Mouse (Mus musculus): Measurements from ENCODE around the gene Gm10277. TPM values are rescaled to one million over a fixed set of nuclear protein-coding genes. Genes with fewer than 3 reads are reported as not detected.
A peak's percentile ranks its signal among the peaks of the same experiment; 100 is the strongest.

The Gm10277 gene
- polyA plus RNA-seq (2012; rRNA removed), result not detected in 2 replicates

DNA sequence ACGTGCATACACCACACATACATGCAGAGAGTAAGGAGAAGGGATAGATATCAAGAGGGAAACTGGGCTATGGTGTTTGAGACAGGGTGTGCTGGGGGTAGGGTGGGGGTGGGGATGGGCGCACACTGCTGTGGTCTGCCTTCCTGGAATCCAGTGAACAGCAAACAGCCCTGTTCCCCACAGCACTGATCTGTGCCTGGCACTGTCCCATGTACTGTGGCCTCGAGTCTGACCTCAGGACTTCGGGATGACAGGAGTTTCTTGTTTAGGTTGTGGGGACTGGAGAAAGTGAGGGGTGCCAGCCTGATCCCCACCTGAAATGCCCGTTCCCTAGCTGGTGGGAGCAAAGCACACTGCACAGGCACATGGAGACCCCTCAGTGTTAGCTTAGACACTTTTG lies at the start of gene Gm10277:
TSS of gene Gm10277 (minus strand) at position 41 of the 400 bp plus-strand sequence.
- no peak for DNase-seq
- Histone ChIP-seq H3K4me3 (ENCODE audit: control insufficient read depth, insufficient read depth, low read length) (no peak within 1 kb of the TSS), H3K27ac (ENCODE audit: control insufficient read depth, insufficient read depth, low read length) (no peak within 1 kb of the TSS), H3K36me3 (ENCODE audit: control insufficient read depth, insufficient read depth, low read length) (no peaks in the 10 kb centered on the region), H3K4me1 (replicated peaks; ENCODE audit: control insufficient read depth, insufficient read depth, low read length) (peaks cover 75% of the 10 kb centered on the region), H3K27me3 (ENCODE audit: control insufficient read depth, insufficient read depth, low read length) (no peaks in the 10 kb centered on the region)
- TF ChIP-seq CTCF (IDR thresholded peaks at IDR 0.05; ENCODE audit: borderline replicate concordance, control insufficient read depth, extremely low read depth, insufficient read depth, low read length, poor library complexity), result no peak
- no peak for TF ChIP-seq POLR2A (IDR thresholded peaks at IDR 0.05; ENCODE audit: control insufficient read depth, extremely low read depth, insufficient read depth, low read length, poor library complexity)
- WGBS, result 35% methylated on average over 5 of the region's 5 CpGs

DNA sequence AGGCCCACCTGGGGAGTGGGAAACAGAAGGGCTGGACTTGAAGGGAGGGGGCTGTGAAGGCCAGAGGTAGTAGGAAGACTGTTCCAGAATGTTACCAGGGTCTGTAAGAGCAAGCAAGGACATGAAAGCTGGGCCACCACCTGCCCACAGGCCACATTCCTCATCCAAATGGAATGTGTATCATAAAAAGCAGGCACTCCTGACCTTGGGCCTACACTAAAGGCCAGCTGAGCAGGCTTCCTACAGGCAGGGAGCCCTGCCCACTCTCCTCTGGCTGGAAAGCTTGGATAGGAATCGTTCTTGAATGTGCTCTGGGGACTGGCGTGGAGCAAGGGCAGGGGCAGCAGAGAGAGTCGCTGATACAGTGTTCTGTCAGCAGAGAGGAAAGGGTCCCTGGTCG lies 49.2 kb upstream of the Gm10277 start:
- 90% methylated on average over 4 of the region's 4 CpGs for WGBS
- Histone ChIP-seq H3K36me3 (ENCODE audit: control insufficient read depth, insufficient read depth, low read length) (peaks cover 41% of the 10 kb centered on the region), H3K27me3 (ENCODE audit: control insufficient read depth, insufficient read depth, low read length) (no peaks in the 10 kb centered on the region), H3K27ac (ENCODE audit: control insufficient read depth, insufficient read depth, low read length) (no peak overlapping the region), H3K4me1 (replicated peaks; ENCODE audit: control insufficient read depth, insufficient read depth, low read length) (no peaks in the 10 kb centered on the region), H3K4me3 (ENCODE audit: control insufficient read depth, insufficient read depth, low read length) (no peak overlapping the region)
- TF ChIP-seq POLR2A (IDR thresholded peaks at IDR 0.05; ENCODE audit: control insufficient read depth, extremely low read depth, insufficient read depth, low read length, poor library complexity), result no peak
- no peak for TF ChIP-seq CTCF (IDR thresholded peaks at IDR 0.05; ENCODE audit: borderline replicate concordance, control insufficient read depth, extremely low read depth, insufficient read depth, low read length, poor library complexity)
- no peak for DNase-seq

GRCm38 (mm10) chr11:77836290-77836689 lies 48.7 kb upstream of the Gm10277 start:
- no peak overlapping the region for H3K4me3 ChIP-seq (ENCODE audit: control insufficient read depth, insufficient read depth, low read length)
- H3K27ac ChIP-seq (ENCODE audit: control insufficient read depth, insufficient read depth, low read length), result no peak overlapping the region
- TF ChIP-seq CTCF (IDR thresholded peaks at IDR 0.05; ENCODE audit: borderline replicate concordance, control insufficient read depth, extremely low read depth, insufficient read depth, low read length, poor library complexity) (no peak), POLR2A (IDR thresholded peaks at IDR 0.05; ENCODE audit: control insufficient read depth, extremely low read depth, insufficient read depth, low read length, poor library complexity) (no peak)
- H3K36me3 ChIP-seq (ENCODE audit: control insufficient read depth, insufficient read depth, low read length), result peaks cover 36% of the 10 kb centered on the region
- WGBS, result 96% methylated on average over 5 of the region's 5 CpGs
- H3K27me3 ChIP-seq (ENCODE audit: control insufficient read depth, insufficient read depth, low read length), result no peaks in the 10 kb centered on the region
- DNase-seq, result no peak
- no peaks in the 10 kb centered on the region for H3K4me1 ChIP-seq (replicated peaks; ENCODE audit: control insufficient read depth, insufficient read depth, low read length)

DNA sequence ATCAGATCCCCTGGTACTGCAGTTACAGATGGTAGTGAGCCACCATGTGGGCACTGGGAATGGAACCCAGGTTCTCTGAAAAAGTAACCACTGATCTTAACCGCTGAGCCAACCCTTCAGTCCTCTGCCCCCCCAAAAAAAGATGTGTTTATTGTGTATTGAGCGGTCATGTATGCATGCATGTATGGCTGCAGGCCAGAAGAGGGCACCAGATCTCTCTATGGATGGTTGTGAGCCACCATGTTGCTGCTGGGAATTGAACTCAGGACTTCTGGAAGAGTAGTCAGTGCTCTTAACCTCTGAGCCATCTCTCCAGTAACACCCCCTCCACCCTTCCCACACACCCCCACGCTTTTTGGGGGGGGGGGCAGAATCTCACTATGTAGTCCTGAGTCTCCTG lies 47.6 kb upstream of the Gm10277 start:
- H3K36me3 ChIP-seq (ENCODE audit: control insufficient read depth, insufficient read depth, low read length), result peaks cover 34% of the 10 kb centered on the region
- no peak overlapping the region for H3K4me3 ChIP-seq (ENCODE audit: control insufficient read depth, insufficient read depth, low read length)
- H3K27ac ChIP-seq (ENCODE audit: control insufficient read depth, insufficient read depth, low read length), result no peak overlapping the region
- no peaks in the 10 kb centered on the region for H3K27me3 ChIP-seq (ENCODE audit: control insufficient read depth, insufficient read depth, low read length)
- peak; percentile 17 for DNase-seq
- 93% methylated on average over 3 of the region's 3 CpGs for WGBS
- no peaks in the 10 kb centered on the region for H3K4me1 ChIP-seq (replicated peaks; ENCODE audit: control insufficient read depth, insufficient read depth, low read length)
- TF ChIP-seq POLR2A (IDR thresholded peaks at IDR 0.05; ENCODE audit: control insufficient read depth, extremely low read depth, insufficient read depth, low read length, poor library complexity) (no peak), CTCF (IDR thresholded peaks at IDR 0.05; ENCODE audit: borderline replicate concordance, control insufficient read depth, extremely low read depth, insufficient read depth, low read length, poor library complexity) (no peak)

- 93% methylated on average over 4 of the region's 4 CpGs for WGBS
- Histone ChIP-seq H3K4me3 (ENCODE audit: control insufficient read depth, insufficient read depth, low read length) (no peak overlapping the region), H3K27ac (ENCODE audit: control insufficient read depth, insufficient read depth, low read length) (no peak overlapping the region), H3K27me3 (ENCODE audit: control insufficient read depth, insufficient read depth, low read length) (no peaks in the 10 kb centered on the region), H3K36me3 (ENCODE audit: control insufficient read depth, insufficient read depth, low read length) (peaks cover 55% of the 10 kb centered on the region), H3K4me1 (replicated peaks; ENCODE audit: control insufficient read depth, insufficient read depth, low read length) (no peaks in the 10 kb centered on the region)
- TF ChIP-seq CTCF (IDR thresholded peaks at IDR 0.05; ENCODE audit: borderline replicate concordance, control insufficient read depth, extremely low read depth, insufficient read depth, low read length, poor library complexity), result no peak
- no peak for TF ChIP-seq POLR2A (IDR thresholded peaks at IDR 0.05; ENCODE audit: control insufficient read depth, extremely low read depth, insufficient read depth, low read length, poor library complexity)
- DNase-seq, result no peak
These were observed 45.0 kb upstream of the Gm10277 start for GRCm38 (mm10) chr11:77832541-77832940.

DNA sequence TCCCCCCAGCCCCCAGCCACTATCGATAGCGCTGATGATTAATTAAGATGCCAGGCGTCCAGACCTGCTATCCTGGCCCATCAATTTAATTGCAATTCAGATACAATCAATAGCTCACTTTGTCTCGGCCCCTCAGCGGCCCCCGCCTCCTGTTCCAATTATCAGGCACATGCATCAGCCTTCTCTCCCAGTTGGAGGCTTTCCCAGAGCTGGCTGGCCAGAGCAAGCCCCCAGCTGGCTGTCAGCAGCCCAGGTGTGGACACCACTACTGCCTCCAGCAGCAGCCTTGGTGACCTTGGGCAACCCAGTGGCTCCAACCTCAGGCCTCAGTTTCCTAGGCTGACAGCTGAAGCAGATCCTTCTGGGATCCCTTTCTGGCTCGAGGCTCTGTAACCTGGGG lies 43.3 kb upstream of the Gm10277 start:
- no peak for DNase-seq
- WGBS, result 95% methylated on average over 7 of the region's 7 CpGs
- Histone ChIP-seq H3K4me1 (replicated peaks; ENCODE audit: control insufficient read depth, insufficient read depth, low read length) (no peaks in the 10 kb centered on the region), H3K36me3 (ENCODE audit: control insufficient read depth, insufficient read depth, low read length) (peaks cover 45% of the 10 kb centered on the region), H3K27me3 (ENCODE audit: control insufficient read depth, insufficient read depth, low read length) (no peaks in the 10 kb centered on the region), H3K27ac (ENCODE audit: control insufficient read depth, insufficient read depth, low read length) (no peak overlapping the region), H3K4me3 (ENCODE audit: control insufficient read depth, insufficient read depth, low read length) (no peak overlapping the region)
- TF ChIP-seq POLR2A (IDR thresholded peaks at IDR 0.05; ENCODE audit: control insufficient read depth, extremely low read depth, insufficient read depth, low read length, poor library complexity) (no peak), CTCF (IDR thresholded peaks at IDR 0.05; ENCODE audit: borderline replicate concordance, control insufficient read depth, extremely low read depth, insufficient read depth, low read length, poor library complexity) (no peak)

Data from thymus, adult 2 months (tissue).